16 mouse cellular contexts compared by ENCODE assay signal in the genomic region with DNA sequence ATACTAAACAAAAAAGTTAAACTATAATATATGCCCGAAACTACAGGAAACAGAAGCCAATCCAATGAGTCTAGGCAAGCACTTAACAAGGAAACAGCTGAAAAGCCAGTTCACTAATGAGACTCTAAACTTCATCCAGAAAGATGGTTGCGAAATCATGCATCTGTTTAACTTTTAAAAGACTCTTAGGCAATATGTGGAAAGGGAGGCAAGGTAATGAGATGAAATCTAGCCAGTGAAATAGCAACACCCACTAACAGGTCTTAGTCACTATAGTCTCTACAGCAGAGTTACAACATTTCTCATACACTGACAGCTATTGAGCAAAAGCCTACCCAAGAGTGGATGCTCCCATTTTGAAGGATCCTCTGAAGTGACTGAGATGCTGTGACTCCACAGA.
DNase-seq lines count a peak whose midpoint lies in the region; ATAC-seq and TF ChIP-seq lines count a peak whose summit lies in the region.
"Had no signal": no experiment of that assay in that cellular context is flagged by ENCODE, and none has a peak within 500 bp of the region (broad histone marks: within the 10 kb centered on the region; RNA-seq: fewer than 3 reads in every experiment).

No protein-coding gene starts in this region.

- TF ChIP-seq CTCF in gastrocnemius, adult 2 months (IDR thresholded peaks at IDR 0.05) = no peak
- TF ChIP-seq CTCF in liver, embryonic 14.5 days (IDR thresholded peaks at IDR 0.05; ENCODE audit: low read depth) = no peak

- H3K4me3 ChIP-seq in gastrocnemius, adult 2 months = no peak overlapping the region
- no peak overlapping the region for H3K4me3 ChIP-seq in liver, embryonic 14.5 days (ENCODE audit: insufficient read depth in 1 of 2, low read depth in 2 of 2, low read length in 2 of 2)
- no peak overlapping the region for H3K4me3 ChIP-seq in liver, embryonic 11.5 days (ENCODE audit: low read depth, low read length)
- no peak overlapping the region for H3K4me3 ChIP-seq in intestine, embryonic 16.5 days (ENCODE audit: low read length)
- H3K4me3 ChIP-seq in hindbrain, embryonic 11.5 days (ENCODE audit: low read depth, low read length) = no peak overlapping the region
- H3K4me3 ChIP-seq: heart, embryonic 13.5 days; limb, embryonic 12.5 days; midbrain, embryonic 12.5 days had no signal

- no peaks in the 10 kb centered on the region for H3K36me3 ChIP-seq in liver, embryonic 14.5 days (replicated peaks; ENCODE audit: control insufficient read depth, insufficient read depth, low read depth)
- no peaks in the 10 kb centered on the region for H3K36me3 ChIP-seq in liver, embryonic 11.5 days (ENCODE audit: control insufficient read depth, insufficient read depth, low read length)
- H3K36me3 ChIP-seq in intestine, embryonic 16.5 days (ENCODE audit: control insufficient read depth, insufficient read depth, low read length) = no peaks in the 10 kb centered on the region
- no peaks in the 10 kb centered on the region for H3K36me3 ChIP-seq in hindbrain, embryonic 11.5 days (ENCODE audit: control insufficient read depth, insufficient read depth, low read length)
- H3K36me3 ChIP-seq: heart, embryonic 13.5 days; limb, embryonic 12.5 days; midbrain, embryonic 12.5 days had no signal

- peaks cover 0 to 19% of the 10 kb centered on the region in 2 experiments; a peak in 3 of 4 replicates for H3K4me1 ChIP-seq in liver, embryonic 14.5 days (replicated peaks; ENCODE audit: control insufficient read depth in 2 of 2, insufficient read depth in 2 of 2, low read length in 1 of 2)
- no peaks in the 10 kb centered on the region for H3K4me1 ChIP-seq in liver, embryonic 11.5 days (replicated peaks; ENCODE audit: control insufficient read depth, insufficient read depth, low read length)
- no peaks in the 10 kb centered on the region for H3K4me1 ChIP-seq in intestine, embryonic 16.5 days (ENCODE audit: control insufficient read depth, insufficient read depth, low read length)
- no peaks in the 10 kb centered on the region for H3K4me1 ChIP-seq in hindbrain, embryonic 11.5 days (replicated peaks; ENCODE audit: control insufficient read depth, insufficient read depth, low read length)
- H3K4me1 ChIP-seq: limb, embryonic 12.5 days; midbrain, embryonic 12.5 days had no signal

- H3K9ac ChIP-seq in liver, embryonic 14.5 days (replicated peaks) = no peak overlapping the region
- no peak overlapping the region for H3K9ac ChIP-seq in liver, embryonic 11.5 days (ENCODE audit: low read depth, low read length)
- H3K9ac ChIP-seq in intestine, embryonic 16.5 days (ENCODE audit: low read depth, low read length) = no peak overlapping the region
- no peak overlapping the region for H3K9ac ChIP-seq in hindbrain, embryonic 11.5 days (ENCODE audit: low read depth, low read length)
- H3K9ac ChIP-seq: heart, embryonic 13.5 days; limb, embryonic 12.5 days; midbrain, embryonic 12.5 days had no signal

- 55% methylated on average over 2 of the region's 2 CpGs for WGBS in liver, embryonic 14.5 days (ENCODE audit: insufficient replicate concordance)
- WGBS in liver, embryonic 11.5 days = 81% methylated on average over 2 of the region's 2 CpGs
- WGBS in intestine, embryonic 16.5 days = 82% methylated on average over 2 of the region's 2 CpGs
- WGBS in hindbrain, embryonic 11.5 days = 88% methylated on average over 2 of the region's 2 CpGs

- ATAC-seq in liver, embryonic 14.5 days (ENCODE audit: insufficient read depth) = peak; percentile 31; the same call in 1 of the 2 replicates
- ATAC-seq in liver, embryonic 11.5 days (replicated peaks; ENCODE audit: low FRiP score) = no peak
- ATAC-seq in intestine, embryonic 16.5 days = peak; percentile 81; the same call in 1 of the 2 replicates
- ATAC-seq in hindbrain, embryonic 11.5 days (ENCODE audit: low FRiP score) = no peak
- ATAC-seq: hindbrain, postnatal 0 days had no signal

- intact Hi-C loops in gastrocnemius, adult 2 months (cut with DNase I) = loop anchor here (10.0 kb wide), 1 partner anchor 377 kb away; no protein-coding TSS in a partner anchor

- no peak for TF ChIP-seq EP300 in liver, embryonic 14.5 days (IDR thresholded peaks at IDR 0.05; ENCODE audit: low read depth)

- peak; percentile 56 for DNase-seq in gastrocnemius, adult 18-20 months (ENCODE audit: low spot score)
- DNase-seq in gastrocnemius, adult 2 months = no peak
- DNase-seq in liver, embryonic 14.5 days (ENCODE audit: low read depth in 3 of 3, low spot score in 3 of 3) = peak in 2 of 3 experiments; percentile 34 to 43
- no peak for DNase-seq in liver, embryonic 11.5 days (ENCODE audit: low spot score)
- peak; percentile 63 for DNase-seq in skeletal muscle tissue, adult 2 months (ENCODE audit: low read depth, low spot score)
- no peak for DNase-seq in spleen, postnatal 36 days (ENCODE audit: low spot score in 2 of 2)
- no peak for DNase-seq in hindbrain, embryonic 11.5 days (ENCODE audit: low spot score)
- DNase-seq: cerebellum, adult 18-20 months; kidney, postnatal 14 days; layer of hippocampus, postnatal 36 days; thymus, adult 2 months had no signal

- H3K4me2 ChIP-seq in liver, embryonic 14.5 days (ENCODE audit: low read depth) = no peak overlapping the region
- no peak overlapping the region for H3K4me2 ChIP-seq in liver, embryonic 11.5 days
- no peak overlapping the region for H3K4me2 ChIP-seq in intestine, embryonic 16.5 days (ENCODE audit: low read depth, low read length)
- H3K4me2 ChIP-seq in hindbrain, embryonic 11.5 days (replicated peaks; ENCODE audit: low read depth, low read length) = no peak overlapping the region
- H3K4me2 ChIP-seq: heart, embryonic 13.5 days; limb, embryonic 12.5 days; midbrain, embryonic 12.5 days had no signal

- no peaks in the 10 kb centered on the region for H3K27me3 ChIP-seq in liver, embryonic 14.5 days (ENCODE audit: control insufficient read depth, insufficient read depth, low read length)
- 0 out of 2 replicates have a peak, but pooled peaks cover 2% of the 10 kb centered on the region for H3K27me3 ChIP-seq in liver, embryonic 11.5 days (replicated peaks; ENCODE audit: control insufficient read depth, insufficient read depth, low read length)
- no peaks in the 10 kb centered on the region for H3K27me3 ChIP-seq in intestine, embryonic 16.5 days (replicated peaks; ENCODE audit: control insufficient read depth, insufficient read depth, low read length)
- H3K27me3 ChIP-seq in hindbrain, embryonic 11.5 days (ENCODE audit: control insufficient read depth, insufficient read depth, low read length) = no peaks in the 10 kb centered on the region
- H3K27me3 ChIP-seq: heart, embryonic 13.5 days; limb, embryonic 12.5 days; midbrain, embryonic 12.5 days had no signal

- no peak overlapping the region for H3K27ac ChIP-seq in gastrocnemius, adult 2 months
- H3K27ac ChIP-seq in liver, embryonic 14.5 days = no peak overlapping the region
- H3K27ac ChIP-seq in liver, embryonic 11.5 days (ENCODE audit: low read depth, low read length) = no peak overlapping the region
- no peak overlapping the region for H3K27ac ChIP-seq in intestine, embryonic 16.5 days (ENCODE audit: low read length)
- no peak overlapping the region for H3K27ac ChIP-seq in hindbrain, embryonic 11.5 days (ENCODE audit: low read depth, low read length)
- H3K27ac ChIP-seq: heart, embryonic 13.5 days; hindbrain, postnatal 0 days; limb, embryonic 12.5 days; midbrain, embryonic 12.5 days had no signal

- H3K9me3 ChIP-seq in liver, embryonic 14.5 days (ENCODE audit: control insufficient read depth, low read length) = no peaks in the 10 kb centered on the region
- H3K9me3 ChIP-seq in liver, embryonic 11.5 days (ENCODE audit: control insufficient read depth, low read length) = no peaks in the 10 kb centered on the region
- no peaks in the 10 kb centered on the region for H3K9me3 ChIP-seq in intestine, embryonic 16.5 days (ENCODE audit: control insufficient read depth, low read length)
- H3K9me3 ChIP-seq in hindbrain, embryonic 11.5 days (ENCODE audit: control insufficient read depth, low read length) = no peaks in the 10 kb centered on the region
- H3K9me3 ChIP-seq: heart, embryonic 13.5 days; midbrain, embryonic 12.5 days had no signal

Comparison
In these comparisons a context has a peak if more than half of its experiments do, and no peak if none do; other contexts are left out.
1. DNase-seq: peak in gastrocnemius, adult 18-20 months (single experiment), liver, embryonic 14.5 days (2 of 3) and skeletal muscle tissue, adult 2 months (single experiment); none in gastrocnemius, adult 2 months (single experiment), liver, embryonic 11.5 days (single experiment), spleen, postnatal 36 days (0 of 2) and hindbrain, embryonic 11.5 days (single experiment).
2. ATAC-seq: peak in liver, embryonic 14.5 days (single experiment) and intestine, embryonic 16.5 days (single experiment); none in liver, embryonic 11.5 days (single experiment) and hindbrain, embryonic 11.5 days (single experiment).